Mouse (Mus musculus): ENCODE measurements around the gene Gls2.

The Gls2 gene

GRCm38 (mm10) chr10:128232420-128232985, 38.2 kb downstream of the Gls2 start:
- DNase-seq: peak; percentile 63

- no peak for DNase-seq
Observed at GRCm38 (mm10) chr10:128236321-128236720, 42.1 kb downstream of the Gls2 start.

GRCm38 (mm10) chr10:128237807-128238480, 43.7 kb downstream of the Gls2 start:
- DNase-seq: peak; percentile 31

GRCm38 (mm10) chr10:128239140-128239539, 44.9 kb downstream of the Gls2 start:
- no peak for DNase-seq

GRCm38 (mm10) chr10:128240131-128240530, 45.9 kb downstream of the Gls2 start:
- DNase-seq: no peak

GRCm38 (mm10) chr10:128243252-128243651, 49.0 kb downstream of the Gls2 start:
- DNase-seq: no peak

GRCm38 (mm10) chr10:128244121-128244520, 49.9 kb downstream of the Gls2 start:
- DNase-seq: no peak

- no peak for DNase-seq
Observed at GRCm38 (mm10) chr10:128247020-128247732, 52.9 kb downstream of the Gls2 start.

GRCm38 (mm10) chr10:128250565-128250964, 56.3 kb downstream of the Gls2 start:
- no peak for DNase-seq

- DNase-seq: no peak
Observed at GRCm38 (mm10) chr10:128253677-128254255, 59.5 kb downstream of the Gls2 start, which contains the start of gene Apon. TSS of gene Apon (plus strand) at chr10:128254096.

- no peak for DNase-seq
Observed at GRCm38 (mm10) chr10:128255925-128256324, 61.7 kb downstream of the Gls2 start.

- no peak for DNase-seq
Observed at GRCm38 (mm10) chr10:128256328-128256727, 62.1 kb downstream of the Gls2 start.

- DNase-seq: no peak
Observed at GRCm38 (mm10) chr10:128258953-128259352, 64.7 kb downstream of the Gls2 start.
